In the genomic region with DNA sequence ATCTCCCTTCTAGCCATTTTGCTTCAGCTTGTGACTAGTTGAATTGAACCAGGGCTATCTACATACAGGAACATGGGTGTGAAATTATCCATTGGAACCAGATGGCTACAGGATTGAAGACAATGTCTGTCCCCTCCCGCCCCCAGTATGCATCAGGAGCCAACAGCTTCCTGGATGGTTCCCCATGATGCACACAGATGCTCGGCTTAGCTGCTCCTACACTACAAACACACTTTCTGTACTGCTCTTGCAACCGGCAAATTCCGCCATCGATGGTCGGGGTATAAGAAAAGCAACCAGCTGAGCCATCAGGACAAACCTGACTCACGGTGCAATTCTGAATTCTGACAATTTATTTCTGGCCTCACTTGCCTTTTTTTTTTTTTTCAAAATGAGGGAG, we compare ENCODE assay signal across 15 mouse cellular contexts.
DNase-seq lines count a peak whose midpoint lies in the region; ATAC-seq lines count a peak whose summit lies in the region.
"Had no signal": no experiment of that assay in that cellular context is flagged by ENCODE, and none has a peak within 500 bp of the region (broad histone marks: within the 10 kb centered on the region; RNA-seq: fewer than 3 reads in every experiment).

No protein-coding gene starts in this region.

- no peak for ATAC-seq in erythroblast, adult 5-6 weeks (replicated peaks; ENCODE audit: low FRiP score, poor library complexity, severe bottlenecking)
- ATAC-seq: forebrain, embryonic 15.5 days; hindbrain, embryonic 16.5 days; intestine, embryonic 16.5 days had no signal

- intact Hi-C loops in left cerebral cortex, postnatal 10 days (cut with DNase I) = no loop called here

- DNase-seq in left cerebral cortex, adult 18-20 months (ENCODE audit: low spot score in 2 of 2) = peak; percentile 24 to 36
- no peak for DNase-seq in left cerebral cortex, postnatal 10 days (ENCODE audit: extremely low spot score in 1 of 2, low spot score in 2 of 2)
- peak; percentile 24 for DNase-seq in right cerebral cortex, postnatal 25 days
- no peak for DNase-seq in right cerebral cortex, postnatal 4 days
- DNase-seq in layer of hippocampus, adult 9-10 months (ENCODE audit: low spot score) = peak; percentile 21
- no peak for DNase-seq in spleen, postnatal 4 days (ENCODE audit: low spot score in 2 of 2)
- DNase-seq: adrenal gland, adult 8-10 months; cerebellum, adult 9-10 months; gastrocnemius, postnatal 36 days; kidney, adult 9 months; kidney, postnatal 14 days had no signal

Comparison
In these comparisons a context has a peak if more than half of its experiments do, and no peak if none do; other contexts are left out.
1. DNase-seq: peak in left cerebral cortex, adult 18-20 months (2 of 2), right cerebral cortex, postnatal 25 days (single experiment) and layer of hippocampus, adult 9-10 months (single experiment); none in left cerebral cortex, postnatal 10 days (0 of 2), right cerebral cortex, postnatal 4 days (single experiment) and spleen, postnatal 4 days (0 of 2).